Mouse (Mus musculus) left cerebral cortex, postnatal 10 days (tissue): ENCODE measurements around the gene Tsen54. TPM values are rescaled to one million over a fixed set of nuclear protein-coding genes. Genes with fewer than 3 reads are reported as not detected.

ENCODE experiments used
- DNase-seq, 2 experiments: peaks; one replicate each; pipeline ENCODE4 v3.0.0; 2021 to 2022; ENCODE audit warnings: low spot score in 2 of 2, mixed read lengths in 1 of 2; ENCODE audit errors: extremely low spot score in 1 of 2
- intact Hi-C: fragments of 180-260 bp; cut with DNase I; formaldehyde crosslinking; loops from one replicate; pipeline ENCODE4 v1.15.1; 2025
- total RNA-seq, 2 experiments: library from RNA; stranded (reverse); gene quantifications; 2 replicates each; pipeline ENCODE4 v1.2.3; 2021

Gene Tsen54
- total RNA-seq = 10 to 100 TPM; 13.9 to 14.2 TPM

GRCm38 (mm10) chr11:115814605-115815450, at the start of gene Tsen54:
TSS of gene Tsen54 (plus strand) at chr11:115814724.
- intact Hi-C loops = loop anchor here (2.0 to 5.0 kb wide), 4 partner anchors 38 to 323 kb away; partner anchors contain the start of gene Nt5c
- DNase-seq = peak; percentile 63 to 90

- intact Hi-C loops = no loop called here
- DNase-seq = peak; percentile 95 to 98
These were observed 49.4 kb upstream of the Tsen54 start, which contains the start of gene Tmem94 for GRCm38 (mm10) chr11:115765103-115765606. TSS of gene Tmem94 (plus strand) at chr11:115765433.

- peak in 1 of 2 experiments; percentile 67 for DNase-seq
- intact Hi-C loops = no loop called here
These were observed 48.9 kb upstream of the Tsen54 start for GRCm38 (mm10) chr11:115765607-115766141.

GRCm38 (mm10) chr11:115766356-115766943, 48.1 kb upstream of the Tsen54 start:
- DNase-seq = no peak
- intact Hi-C loops = no loop called here

- no peak for DNase-seq
- intact Hi-C loops = no loop called here
These were observed 47.5 kb upstream of the Tsen54 start for GRCm38 (mm10) chr11:115766981-115767380.

- no peak for DNase-seq
- intact Hi-C loops = no loop called here
These were observed 45.6 kb upstream of the Tsen54 start for GRCm38 (mm10) chr11:115768896-115769295.

GRCm38 (mm10) chr11:115774653-115775052, 39.9 kb upstream of the Tsen54 start:
- DNase-seq = no peak
- intact Hi-C loops = loop anchor here (5.0 kb wide), 1 partner anchor 38 kb away; the partner anchor contains the start of genes Caskin2 and Tsen54

- intact Hi-C loops = loop anchor here (5.0 kb wide), 1 partner anchor 36 kb away; the partner anchor contains the start of genes Caskin2 and Tsen54
- peak in 1 of 2 experiments; percentile 30 for DNase-seq
These were observed 38.5 kb upstream of the Tsen54 start for GRCm38 (mm10) chr11:115775821-115776665.

- DNase-seq = peak in 1 of 2 experiments; percentile 18
- intact Hi-C loops = loop anchor here (5.0 kb wide), 1 partner anchor 35 kb away; the partner anchor contains the start of genes Caskin2 and Tsen54
These were observed 37.6 kb upstream of the Tsen54 start for GRCm38 (mm10) chr11:115776954-115777353.

GRCm38 (mm10) chr11:115777487-115778335, 36.8 kb upstream of the Tsen54 start:
- DNase-seq = peak in 1 of 2 experiments; percentile 18
- intact Hi-C loops = loop anchor here (5.0 kb wide), 1 partner anchor 35 kb away; the partner anchor contains the start of genes Caskin2 and Tsen54

GRCm38 (mm10) chr11:115779038-115779571, 35.4 kb upstream of the Tsen54 start:
- peak; percentile 36 to 90 for DNase-seq
- intact Hi-C loops = loop anchor here (5.0 kb wide), 1 partner anchor 33 kb away; the partner anchor contains the start of genes Caskin2 and Tsen54

GRCm38 (mm10) chr11:115780141-115781070, 34.1 kb upstream of the Tsen54 start:
- intact Hi-C loops = no loop called here
- peak in 1 of 2 experiments; percentile 43 for DNase-seq

GRCm38 (mm10) chr11:115786473-115786872, 28.1 kb upstream of the Tsen54 start:
- intact Hi-C loops = no loop called here
- DNase-seq = peak in 1 of 2 experiments; percentile 58

- intact Hi-C loops = no loop called here
- DNase-seq = no peak
These were observed 24.7 kb upstream of the Tsen54 start for GRCm38 (mm10) chr11:115789787-115790186.

- no peak for DNase-seq
- intact Hi-C loops = no loop called here
These were observed 22.6 kb upstream of the Tsen54 start for GRCm38 (mm10) chr11:115791919-115792318.

GRCm38 (mm10) chr11:115792353-115792752, 22.2 kb upstream of the Tsen54 start:
- intact Hi-C loops = no loop called here
- peak in 1 of 2 experiments; percentile 24 for DNase-seq
